Mouse (Mus musculus) lung, embryonic 16.5 days (tissue): ENCODE measurements around the gene Fgl2. TPM values are rescaled to one million over a fixed set of nuclear protein-coding genes. Genes with fewer than 3 reads are reported as not detected.

Source experiments
- ATAC-seq: fragments of 200-750 bp; cut with Nextera tagmentation; 2 replicates; pipeline ENCODE4 v1.8.0; 2017; ENCODE audit warnings: low read depth, mild to moderate bottlenecking, moderate library complexity
- H3K27ac ChIP-seq: fragments of 300-500 bp; sonication (generic); 2 replicates; pipeline ENCODE4 v1.5.1; 2014; ENCODE audit warnings: mild to moderate bottlenecking, control low read depth, low read length
- H3K27me3 ChIP-seq: fragments of 300-500 bp; sonication (generic); 2 replicates; pipeline ENCODE4 v1.6.1; 2014; ENCODE audit warnings: low read depth, low read length, mixed read lengths; ENCODE audit not compliant: control insufficient read depth, insufficient read depth
- H3K36me3 ChIP-seq: fragments of 300-500 bp; sonication (generic); 2 replicates; pipeline ENCODE4 v1.6.1; 2014; ENCODE audit warnings: low read length; ENCODE audit not compliant: control insufficient read depth, insufficient read depth
- H3K4me1 ChIP-seq: fragments of 300-500 bp; sonication (generic); replicated peaks from 2 replicates; pipeline ENCODE4 v1.6.1; 2014; ENCODE audit warnings: low read length, mixed read lengths; ENCODE audit not compliant: control insufficient read depth, insufficient read depth
- H3K4me2 ChIP-seq: fragments of 300-500 bp; sonication (generic); 2 replicates; pipeline ENCODE4 v1.6.1; 2014; ENCODE audit warnings: low read depth, low read length, control low read depth
- H3K4me3 ChIP-seq: fragments of 300-500 bp; sonication (generic); 2 replicates; pipeline ENCODE4 v1.5.1; 2014; ENCODE audit warnings: mild to moderate bottlenecking, low read length, control low read depth
- H3K9ac ChIP-seq: fragments of 300-500 bp; sonication (generic); 2 replicates; pipeline ENCODE4 v1.6.1; 2014; ENCODE audit warnings: low read length, control low read depth
- H3K9me3 ChIP-seq: fragments of 300-500 bp; sonication (generic); 2 replicates; pipeline ENCODE4 v1.6.1; 2016; ENCODE audit warnings: low read length; ENCODE audit not compliant: control insufficient read depth
- WGBS: fragments of 180-500 bp; shearing (Covaris S2); extraction: QIAGEN DNeasy Blood & Tissue Kit; methylation state at CpG from one replicate; pipeline ENCODE4 v1.1.7; 2014; 5-methylcytosine and 5-hydroxymethylcytosine counted together
- polyA plus RNA-seq: library from polyadenylated mRNA; unstranded; fragments of >200 nt; fragmentation: Nextera tagmentation; extraction: Ambion mirVana; gene quantifications from 2 replicates; pipeline ENCODE4 v1.2.1, GENCODE M21; 2015

The Fgl2 gene
- polyA plus RNA-seq, 1 experiment from 2014 or later: 5.7 TPM

DNA sequence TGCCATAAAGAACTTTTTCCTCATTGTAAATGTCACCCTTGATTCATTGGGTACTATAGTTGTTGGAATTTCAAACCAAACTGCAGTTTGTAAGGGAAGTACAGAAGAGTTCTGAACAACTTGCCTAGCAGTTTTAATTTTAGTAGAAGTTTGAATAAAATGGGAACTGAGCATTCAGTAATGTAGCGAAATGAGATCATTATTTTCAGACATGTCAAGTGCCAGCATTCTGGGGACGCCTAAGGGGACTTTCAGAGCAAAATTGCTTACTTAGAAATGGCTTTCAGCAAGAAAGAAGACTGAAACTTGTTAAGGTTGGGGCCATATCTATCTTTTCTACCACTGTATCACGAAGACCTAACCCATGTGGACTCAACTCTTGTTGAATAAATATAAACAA, 13.8 kb upstream of the Fgl2 start:
- 71% methylated on average over 3 of the region's 3 CpGs for WGBS
- no peak overlapping the region for H3K9ac ChIP-seq
- no peak overlapping the region for H3K4me2 ChIP-seq
- no peak for ATAC-seq
- no peaks in the 10 kb centered on the region for H3K36me3 ChIP-seq
- H3K4me1 ChIP-seq: no peaks in the 10 kb centered on the region
- H3K9me3 ChIP-seq: no peaks in the 10 kb centered on the region
- no peaks in the 10 kb centered on the region for H3K27me3 ChIP-seq
- no peak overlapping the region for H3K27ac ChIP-seq
- no peak overlapping the region for H3K4me3 ChIP-seq

- Histone ChIP-seq H3K4me2 (no peak overlapping the region), H3K9me3 (no peaks in the 10 kb centered on the region), H3K36me3 (no peaks in the 10 kb centered on the region), H3K27ac (no peak overlapping the region), H3K27me3 (no peaks in the 10 kb centered on the region), H3K9ac (no peak overlapping the region), H3K4me1 (no peaks in the 10 kb centered on the region), H3K4me3 (no peak overlapping the region)
- no peak for ATAC-seq
- WGBS: 49% methylated on average over 3 of the region's 3 CpGs
Observed at GRCm38 (mm10) chr5:21363343-21363742, 9.1 kb upstream of the Fgl2 start.

- no peak overlapping the region for H3K4me2 ChIP-seq
- H3K4me1 ChIP-seq: no peaks in the 10 kb centered on the region
- H3K9ac ChIP-seq: no peak overlapping the region
- H3K9me3 ChIP-seq: no peaks in the 10 kb centered on the region
- no peak overlapping the region for H3K4me3 ChIP-seq
- no peak overlapping the region for H3K27ac ChIP-seq
- no peaks in the 10 kb centered on the region for H3K36me3 ChIP-seq
- ATAC-seq: no peak
- H3K27me3 ChIP-seq: no peaks in the 10 kb centered on the region
- WGBS: 53% methylated on average over 4 of the region's 4 CpGs
Observed at GRCm38 (mm10) chr5:21366338-21367053, 5.9 kb upstream of the Fgl2 start.

DNA sequence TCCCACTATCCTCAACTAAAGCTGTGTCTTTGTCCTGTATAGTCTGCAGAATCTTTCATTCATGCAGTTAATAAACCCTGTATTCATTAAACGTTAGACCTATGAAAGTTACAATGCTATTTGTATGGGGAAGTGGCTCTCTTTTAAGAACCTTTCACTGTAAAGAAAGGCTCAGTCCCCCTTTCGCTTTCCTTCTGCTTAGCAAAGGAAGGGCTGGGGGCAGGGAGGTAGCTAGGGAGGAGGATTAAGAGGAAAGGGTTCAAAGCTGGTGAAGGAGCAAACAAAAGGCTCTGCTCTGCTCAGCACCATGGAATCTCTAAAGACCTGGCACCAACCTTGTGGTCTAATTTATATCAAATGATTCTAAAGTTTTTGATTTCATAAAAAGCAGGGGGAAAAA, 4.9 kb upstream of the Fgl2 start:
- ATAC-seq: no peak
- peaks cover 3% of the 10 kb centered on the region; the same call in 1 of the 2 replicates for H3K4me1 ChIP-seq
- no peak overlapping the region for H3K27ac ChIP-seq
- H3K9me3 ChIP-seq: no peaks in the 10 kb centered on the region
- no peak overlapping the region for H3K4me2 ChIP-seq
- no peaks in the 10 kb centered on the region for H3K27me3 ChIP-seq
- H3K9ac ChIP-seq: no peak overlapping the region
- H3K4me3 ChIP-seq: no peak overlapping the region
- H3K36me3 ChIP-seq: no peaks in the 10 kb centered on the region
- 50% methylated on average over 2 of the region's 2 CpGs for WGBS

- Histone ChIP-seq H3K27me3 (no peaks in the 10 kb centered on the region; the same call in 1 of the 2 replicates), H3K27ac (no peak overlapping the region), H3K4me1 (peaks cover 6% of the 10 kb centered on the region), H3K36me3 (no peaks in the 10 kb centered on the region), H3K9me3 (no peaks in the 10 kb centered on the region), H3K9ac (no peak overlapping the region), H3K4me3 (no peak overlapping the region), H3K4me2 (no peak overlapping the region)
- ATAC-seq: no peak
- WGBS: 84% methylated on average over 5 of the region's 5 CpGs
Observed at GRCm38 (mm10) chr5:21370218-21370947, 2.1 kb upstream of the Fgl2 start.

- no peak overlapping the region for H3K27ac ChIP-seq
- H3K36me3 ChIP-seq: no peaks in the 10 kb centered on the region
- 37% methylated on average over 5 of the region's 5 CpGs for WGBS
- H3K4me3 ChIP-seq: no peak overlapping the region
- H3K4me1 ChIP-seq: peaks cover 6% of the 10 kb centered on the region
- no peak overlapping the region for H3K9ac ChIP-seq
- no peak for ATAC-seq
- no peaks in the 10 kb centered on the region; the same call in 1 of the 2 replicates for H3K27me3 ChIP-seq
- no peaks in the 10 kb centered on the region for H3K9me3 ChIP-seq
- peak overlapping the region; percentile 96 for H3K4me2 ChIP-seq
Observed at GRCm38 (mm10) chr5:21371920-21372319, 522 bp upstream of the Fgl2 start.

GRCm38 (mm10) chr5:21373180-21373518, 707 bp downstream of the Fgl2 start:
- Histone ChIP-seq H3K27me3 (no peaks in the 10 kb centered on the region; the same call in 1 of the 2 replicates), H3K4me1 (peaks cover 6% of the 10 kb centered on the region), H3K36me3 (no peaks in the 10 kb centered on the region), H3K4me3 (peak overlapping the region; percentile 53), H3K27ac (no peak overlapping the region), H3K9ac (0 out of 2 replicates have a peak overlapping the region, but pooled peaks have one; percentile 67), H3K4me2 (peak overlapping the region; percentile 96), H3K9me3 (no peaks in the 10 kb centered on the region)
- WGBS: 61% methylated on average over 7 of the region's 7 CpGs
- no peak for ATAC-seq

DNA sequence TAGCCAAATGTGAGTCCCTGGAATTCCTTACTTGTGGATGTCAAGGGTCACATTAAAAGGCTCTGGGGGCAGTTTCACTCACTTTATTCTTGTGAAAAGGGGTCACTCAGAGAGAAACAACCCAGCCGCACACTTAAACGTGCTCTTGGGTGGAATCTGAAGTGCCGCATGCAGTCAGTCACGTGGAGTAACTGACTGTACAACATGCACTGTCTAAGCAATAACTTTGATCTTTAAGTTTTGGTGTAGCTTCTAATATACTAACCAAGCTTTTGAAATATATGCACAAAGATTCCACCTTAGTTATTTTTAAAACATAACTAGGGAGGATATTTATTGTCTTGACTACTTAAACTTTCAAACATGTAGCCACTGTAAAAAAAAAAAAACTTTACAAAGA, 4.5 kb downstream of the Fgl2 start:
- Histone ChIP-seq H3K9me3 (no peaks in the 10 kb centered on the region), H3K27me3 (no peaks in the 10 kb centered on the region; the same call in 1 of the 2 replicates), H3K4me3 (no peak overlapping the region), H3K4me1 (peaks cover 6% of the 10 kb centered on the region), H3K27ac (no peak overlapping the region), H3K36me3 (no peaks in the 10 kb centered on the region), H3K9ac (no peak overlapping the region), H3K4me2 (no peak overlapping the region)
- ATAC-seq: no peak
- 45% methylated on average over 4 of the region's 4 CpGs for WGBS

DNA sequence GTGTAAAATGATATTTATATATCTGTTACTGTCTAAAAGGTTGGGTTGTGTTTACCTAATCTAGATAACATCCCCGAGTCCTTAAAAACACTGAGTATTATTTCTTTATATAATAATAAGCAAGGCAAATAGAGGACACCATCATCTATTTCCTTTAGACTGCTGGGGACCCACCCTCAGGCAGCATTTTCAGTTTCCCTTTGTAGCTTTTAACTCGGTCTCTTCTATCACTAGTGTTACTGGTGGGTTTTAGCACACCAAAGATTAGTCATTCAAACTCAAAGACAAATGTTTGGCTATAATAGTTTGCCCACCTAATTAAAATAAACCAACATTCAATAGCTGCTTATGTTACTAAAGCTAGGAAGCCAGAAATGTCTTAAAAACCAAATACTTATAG, 6.0 kb downstream of the Fgl2 start:
- Histone ChIP-seq H3K36me3 (no peaks in the 10 kb centered on the region), H3K27me3 (no peaks in the 10 kb centered on the region), H3K4me1 (peaks cover 9% of the 10 kb centered on the region), H3K4me2 (no peak overlapping the region), H3K27ac (no peak overlapping the region), H3K9me3 (no peaks in the 10 kb centered on the region), H3K4me3 (no peak overlapping the region), H3K9ac (no peak overlapping the region)
- ATAC-seq: no peak
- WGBS: 27% methylated on average over 2 of the region's 2 CpGs
